Mouse (Mus musculus): ENCODE measurements around the gene Ttc1. TPM values are rescaled to one million over a fixed set of nuclear protein-coding genes. Genes with fewer than 3 reads are reported as not detected.

Ttc1 gene
- polyA plus RNA-seq, 3 experiments from 2014 or later, result 104 to 107 (median 107) TPM

DNA sequence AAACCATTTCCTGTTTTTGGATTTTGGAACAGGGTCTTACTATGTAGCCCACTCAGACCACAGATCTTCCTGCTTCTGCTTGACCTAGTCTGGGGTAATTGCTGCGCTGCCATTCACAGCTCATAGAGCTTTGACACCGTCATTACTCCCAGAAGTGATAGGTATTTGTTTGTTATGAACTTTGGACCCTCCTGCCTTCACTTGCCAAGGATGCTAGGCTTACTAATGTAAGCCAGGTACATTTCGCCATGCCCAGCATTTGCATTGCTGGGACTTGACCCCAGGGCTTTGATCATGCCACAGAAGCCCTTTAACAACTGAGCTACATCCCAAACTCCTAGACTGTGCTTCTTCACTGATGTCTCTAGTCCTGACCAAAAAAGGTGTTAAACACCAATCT, 47.5 kb downstream of the Ttc1 start:
- no peak for ATAC-seq

DNA sequence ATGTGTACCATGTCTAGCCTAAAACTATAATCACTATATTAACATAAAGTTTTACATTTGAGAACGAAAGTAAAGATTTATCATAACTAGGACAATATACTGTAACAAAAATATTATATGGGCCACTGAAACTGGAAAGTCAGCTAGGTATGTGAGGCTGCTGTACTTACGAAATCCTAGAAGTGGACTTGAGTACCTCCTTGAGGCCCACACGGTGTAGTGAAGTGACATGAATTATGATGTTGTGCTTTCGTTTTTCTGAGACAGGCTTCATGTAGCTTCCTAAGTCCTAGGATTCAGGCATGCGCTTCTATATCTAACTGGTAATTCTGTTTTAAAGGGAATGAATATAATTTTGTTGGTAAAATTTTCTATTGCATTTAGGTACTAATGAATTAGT, 49.2 kb downstream of the Ttc1 start:
- ATAC-seq, result no peak

DNA sequence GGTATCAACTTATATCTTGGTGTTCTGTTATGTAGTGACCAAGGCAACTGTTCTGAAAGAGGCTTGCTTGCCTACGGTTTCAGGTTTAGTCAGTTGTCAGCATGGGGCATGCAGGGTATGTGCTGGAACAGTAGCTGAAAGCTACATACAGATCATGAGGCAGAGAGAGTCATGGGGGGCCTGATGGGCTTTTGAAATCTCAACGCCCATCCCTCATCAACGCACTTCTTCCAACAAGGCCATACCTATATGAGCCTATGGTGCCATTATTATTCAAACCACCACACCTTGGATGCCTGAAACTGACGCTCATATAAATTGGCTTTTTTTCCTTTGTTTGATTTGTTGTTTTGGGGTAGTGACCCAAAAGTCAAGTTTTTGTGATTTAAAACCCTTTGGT, 51.2 kb downstream of the Ttc1 start:
- no peak for ATAC-seq

DNA sequence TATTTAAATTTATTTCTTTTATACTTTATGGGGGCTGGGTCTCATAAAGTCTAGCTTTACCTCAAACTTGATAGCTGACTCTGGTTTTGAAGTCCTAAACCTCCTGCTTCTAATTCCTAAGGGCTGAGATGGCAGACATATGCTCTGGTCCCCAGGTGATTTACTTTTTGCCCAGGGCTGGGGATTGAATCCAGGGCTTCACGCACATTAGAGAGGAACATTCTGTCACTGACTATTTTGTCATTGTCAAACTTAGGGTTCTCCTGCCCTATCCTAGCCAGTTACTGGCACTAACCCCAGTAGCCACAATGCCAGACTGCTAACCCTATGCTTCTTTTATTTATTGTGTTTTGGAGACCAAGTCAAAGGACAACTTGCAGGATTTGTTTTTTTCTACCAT, 59.0 kb downstream of the Ttc1 start:
- no peak for ATAC-seq

DNA sequence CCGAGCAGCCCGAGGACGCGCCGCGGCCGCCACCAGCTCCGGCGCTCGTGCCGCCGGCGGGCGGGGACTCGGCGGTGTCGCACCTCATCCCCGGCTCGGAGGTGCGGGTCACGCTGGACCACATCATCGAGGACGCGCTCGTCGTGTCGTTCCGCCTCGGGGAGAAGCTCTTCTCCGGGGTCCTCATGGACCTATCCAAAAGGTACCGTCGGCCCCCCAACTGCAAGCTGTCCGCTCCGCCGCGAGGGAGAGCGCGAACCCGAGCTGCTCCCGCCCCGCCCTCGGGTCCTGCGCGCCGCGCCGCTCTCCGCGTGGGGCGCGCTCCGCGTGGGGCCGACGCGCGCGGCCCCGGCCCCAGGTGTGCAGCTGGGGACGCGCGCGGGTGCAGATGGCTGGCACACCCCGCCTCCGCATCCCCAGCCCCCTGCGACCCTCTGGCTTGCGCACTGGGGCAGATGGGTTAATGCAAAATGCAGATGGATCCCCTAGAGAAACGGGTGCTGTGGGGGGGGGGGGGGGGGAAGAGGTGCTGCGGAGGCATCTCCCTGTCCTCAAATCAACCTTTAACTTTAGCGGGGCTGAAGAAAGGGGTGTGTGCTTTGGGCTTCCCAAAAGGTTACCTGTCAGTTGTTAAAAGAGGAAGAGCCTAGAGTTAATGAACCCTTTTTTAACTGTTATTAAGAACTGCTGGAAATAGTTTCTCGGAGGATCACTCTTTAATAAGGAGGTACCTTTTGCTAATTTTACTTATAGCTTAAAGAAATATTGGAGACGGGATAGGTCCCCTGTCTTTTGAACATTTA, 65.2 kb downstream of the Ttc1 start:
- peak; percentile 20 for ATAC-seq

GRCm38 (mm10) chr11:43681472-43682414, 66.1 kb downstream of the Ttc1 start, which contains the start of gene Pwwp2a:
Pwwp2a (plus strand) TSS chr11:43681998.
- ATAC-seq, result peak; percentile 96

Other genes with a start within 250 kb of the Ttc1 start
- gene Ccnjl, start 219.2 kb downstream of the Ttc1 start, polyA plus RNA-seq (2017; shearing (Covaris generic)), result not detected
- under 1 TPM in 1 of 3 experiments, not detected in 2; 0.16 TPM for gene 4933415A04Rik, start 161.0 kb downstream of the Ttc1 start, polyA plus RNA-seq (2017; shearing (Covaris generic))
- gene Fabp6, start 146.5 kb downstream of the Ttc1 start, polyA plus RNA-seq (2017; shearing (Covaris generic)), result not detected
- 10 to 100 TPM; 23.5 to 33.3 (median 26.3) TPM for gene Pwwp2a, start 66.0 kb downstream of the Ttc1 start, polyA plus RNA-seq (2017; shearing (Covaris generic))
- not detected for gene Adra1b, start 153.2 kb upstream of the Ttc1 start, polyA plus RNA-seq (2017; shearing (Covaris generic))